Mouse (Mus musculus) kidney, adult 2 months (tissue): ENCODE results near the gene Mapkapk3.

Experiments used
- CTCF ChIP-seq: fragments of 200-500 bp; conservative IDR thresholded peaks from 2 replicates; pipeline ENCODE4 v1.5.1; 2011; ENCODE audit warnings: low read depth, mild to moderate bottlenecking, control low read depth, low read length, moderate library complexity, mixed read lengths; ENCODE audit not compliant: insufficient read depth, insufficient read length
- POLR2A ChIP-seq: fragments of 200-500 bp; IDR thresholded peaks from one replicate; pipeline ENCODE4 v1.6.1; 2011; ENCODE audit warnings: low read depth, low read length, control low read depth

DNA sequence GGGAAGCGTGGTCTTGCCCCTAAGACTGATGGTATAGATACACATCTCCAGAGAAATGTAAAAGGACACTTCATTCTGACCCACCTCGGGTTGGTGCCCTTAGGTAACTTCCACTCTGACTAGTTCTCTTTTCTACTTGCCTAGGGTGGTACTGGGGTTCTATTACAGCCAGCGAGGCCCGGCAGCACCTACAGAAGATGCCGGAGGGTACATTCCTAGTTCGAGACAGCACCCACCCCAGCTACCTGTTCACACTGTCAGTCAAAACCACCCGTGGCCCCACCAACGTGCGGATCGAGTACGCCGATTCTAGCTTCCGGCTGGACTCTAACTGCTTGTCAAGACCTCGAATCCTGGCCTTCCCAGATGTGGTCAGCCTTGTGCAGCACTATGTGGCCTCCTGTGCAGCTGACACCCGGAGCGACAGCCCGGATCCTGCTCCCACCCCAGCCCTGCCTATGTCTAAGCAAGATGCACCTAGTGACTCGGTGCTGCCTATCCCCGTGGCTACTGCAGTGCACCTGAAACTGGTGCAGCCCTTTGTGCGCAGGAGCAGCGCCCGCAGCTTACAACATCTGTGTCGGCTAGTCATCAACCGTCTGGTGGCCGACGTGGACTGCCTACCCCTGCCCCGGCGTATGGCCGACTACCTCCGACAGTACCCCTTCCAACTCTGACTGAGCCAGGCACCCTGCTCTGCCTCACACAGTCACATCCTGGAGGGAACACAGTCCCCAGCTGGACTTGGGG is 10.7 kb upstream of the Mapkapk3 start:
- TF ChIP-seq CTCF (no peak), POLR2A (no peak)
